Mouse (Mus musculus) layer of hippocampus, adult 18-20 months (tissue): Measurements from ENCODE around the gene Cux1. TPM values are rescaled to one million over a fixed set of nuclear protein-coding genes. Genes with fewer than 3 reads are reported as not detected.

Experiments
- DNase-seq, 2 experiments: peaks; one replicate each; pipeline ENCODE4 v3.0.0; 2022; ENCODE audit warnings: low spot score in 2 of 2
- total RNA-seq, 2 experiments: library from RNA; stranded (reverse); gene quantifications; 2 replicates each; pipeline ENCODE4 v1.2.3; 2021

Gene Cux1
- total RNA-seq, 2 experiments from 2014 or later, result 38.2 to 39.5 TPM

GRCm38 (mm10) chr5:136332786-136333462 is 234.4 kb downstream of the Cux1 start:
- no peak for DNase-seq

GRCm38 (mm10) chr5:136327736-136328135 is 239.6 kb downstream of the Cux1 start:
- DNase-seq, result no peak

- no peak for DNase-seq
Observed at GRCm38 (mm10) chr5:136326626-136327025, 240.7 kb downstream of the Cux1 start.

- DNase-seq, result no peak
Observed at GRCm38 (mm10) chr5:136324506-136324905, 242.8 kb downstream of the Cux1 start.

- DNase-seq, result peak in 1 of 2 experiments; percentile 13
Observed at GRCm38 (mm10) chr5:136321378-136321777, 245.9 kb downstream of the Cux1 start.

GRCm38 (mm10) chr5:136312566-136312965 is 254.7 kb downstream of the Cux1 start:
- no peak for DNase-seq

- DNase-seq, result no peak
Observed at GRCm38 (mm10) chr5:136312166-136312565, 255.1 kb downstream of the Cux1 start.

- no peak for DNase-seq
Observed at GRCm38 (mm10) chr5:136306254-136306653, 261.0 kb downstream of the Cux1 start.

GRCm38 (mm10) chr5:136303409-136303983 is 263.8 kb downstream of the Cux1 start:
- DNase-seq, result no peak

- DNase-seq, result no peak
Observed at GRCm38 (mm10) chr5:136300880-136301279, 266.4 kb downstream of the Cux1 start.

- DNase-seq, result no peak
Observed at GRCm38 (mm10) chr5:136297691-136298090, 269.6 kb downstream of the Cux1 start.

GRCm38 (mm10) chr5:136296911-136297310 is 270.4 kb downstream of the Cux1 start:
- DNase-seq, result no peak

- DNase-seq, result peak; percentile 42 to 77
Observed at GRCm38 (mm10) chr5:136292971-136293418, 274.3 kb downstream of the Cux1 start.

GRCm38 (mm10) chr5:136292361-136292760 is 274.9 kb downstream of the Cux1 start:
- no peak for DNase-seq

GRCm38 (mm10) chr5:136291562-136291961 is 275.7 kb downstream of the Cux1 start:
- no peak for DNase-seq

GRCm38 (mm10) chr5:136289776-136290175 is 277.5 kb downstream of the Cux1 start:
- DNase-seq, result no peak

GRCm38 (mm10) chr5:136288351-136289081 is 278.8 kb downstream of the Cux1 start:
- no peak for DNase-seq

GRCm38 (mm10) chr5:136286566-136286965 is 280.7 kb downstream of the Cux1 start:
- DNase-seq, result no peak

GRCm38 (mm10) chr5:136285106-136285505 is 282.2 kb downstream of the Cux1 start:
- peak in 1 of 2 experiments; percentile 51 for DNase-seq

GRCm38 (mm10) chr5:136281351-136281750 is 285.9 kb downstream of the Cux1 start:
- DNase-seq, result peak in 1 of 2 experiments; percentile 62

GRCm38 (mm10) chr5:136274739-136275138 is 292.6 kb downstream of the Cux1 start:
- no peak for DNase-seq

- no peak for DNase-seq
Observed at GRCm38 (mm10) chr5:136269937-136270336, 297.4 kb downstream of the Cux1 start.
